Mouse (Mus musculus): ENCODE data around the gene Epn3.

Gene Epn3

GRCm38 (mm10) chr11:94495415-94495814, 4.4 kb downstream of the Epn3 start:
- no peak for DNase-seq

DNA sequence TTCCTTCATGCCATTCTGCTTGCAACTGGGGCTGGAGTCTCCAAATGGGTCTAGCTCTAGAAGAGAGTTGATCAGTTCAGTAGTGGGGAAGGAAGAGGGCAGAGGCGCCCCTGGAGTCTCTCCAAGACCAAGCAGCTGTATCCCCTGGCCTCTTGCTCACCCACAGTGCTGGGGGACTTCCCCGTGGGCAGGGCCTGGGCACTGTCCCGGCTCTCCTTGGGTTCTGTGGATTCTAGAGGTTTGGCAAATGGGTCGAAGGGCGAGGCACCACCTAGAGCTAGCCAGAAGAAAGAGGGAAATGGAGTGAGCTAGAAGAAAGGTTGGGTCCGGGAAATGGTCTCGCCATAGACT, 8.1 kb downstream of the Epn3 start:
- peak; percentile 17 for DNase-seq

DNA sequence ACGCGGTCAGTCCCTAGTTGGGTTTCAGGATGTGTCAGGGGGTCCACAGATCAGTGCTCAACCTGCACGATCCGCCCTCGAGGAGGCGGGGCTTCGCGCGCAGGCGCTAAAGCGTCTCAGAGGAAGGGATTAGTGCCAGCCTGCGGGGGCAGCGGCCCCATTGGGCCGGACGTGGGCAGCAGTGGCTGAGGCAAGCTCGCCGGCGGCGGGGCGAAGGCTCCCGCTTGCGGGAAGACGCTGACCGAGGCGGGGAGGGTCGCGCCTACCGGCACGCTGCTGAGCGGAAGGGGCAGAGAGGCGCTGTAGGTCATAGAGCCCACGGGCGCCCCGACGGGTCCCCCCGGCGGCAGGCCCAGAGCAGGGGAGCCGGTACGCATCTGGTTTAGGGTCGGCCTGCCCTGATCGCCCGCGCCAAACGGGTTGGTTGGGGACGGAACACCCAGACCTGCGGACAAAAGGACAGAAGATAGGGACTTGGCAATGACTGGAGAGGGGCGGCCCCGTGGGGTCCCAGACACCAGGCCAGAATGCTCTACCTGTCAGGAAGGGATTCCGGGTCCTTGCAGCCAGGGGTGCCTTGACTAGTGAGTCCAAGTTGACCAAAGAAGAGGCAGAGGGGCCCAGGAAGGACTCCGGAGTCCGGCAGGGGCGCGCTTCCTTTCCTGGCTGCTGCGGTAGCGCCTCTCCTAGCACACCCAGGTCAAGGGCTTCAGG, 8.6 kb downstream of the Epn3 start:
- DNase-seq: peak; percentile 36

- peak; percentile 18 for DNase-seq
Observed at GRCm38 (mm10) chr11:94489745-94490144, 10.0 kb downstream of the Epn3 start.

GRCm38 (mm10) chr11:94488767-94489533, 10.8 kb downstream of the Epn3 start:
- DNase-seq: peak; percentile 42

DNA sequence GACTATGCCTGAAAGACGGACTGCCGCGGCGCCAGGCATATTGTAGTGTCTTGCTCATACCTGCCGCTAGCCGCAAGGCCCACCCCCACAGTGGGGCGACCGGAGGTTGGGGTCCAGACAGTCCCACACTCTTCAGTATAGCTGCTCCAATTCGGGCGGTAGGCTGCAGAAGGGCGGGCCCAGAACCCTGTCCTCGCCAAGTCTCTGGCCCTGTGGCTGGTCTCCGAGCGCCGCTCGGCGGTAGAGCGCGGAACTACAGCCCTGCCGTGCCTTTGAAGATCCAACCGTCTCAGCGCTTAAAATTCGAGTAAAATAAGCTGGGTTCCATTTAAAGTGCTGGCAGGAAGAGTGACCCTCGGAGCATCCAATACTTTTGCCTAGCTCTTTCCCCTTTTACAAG, 13.8 kb downstream of the Epn3 start, which contains the start of gene Spata20:
Gene Spata20, minus strand, starts transcription at position 179 of the 400 bp plus-strand sequence.
- peak; percentile 94 for DNase-seq

GRCm38 (mm10) chr11:94485223-94485622, 14.6 kb downstream of the Epn3 start:
- peak; percentile 58 for DNase-seq

DNA sequence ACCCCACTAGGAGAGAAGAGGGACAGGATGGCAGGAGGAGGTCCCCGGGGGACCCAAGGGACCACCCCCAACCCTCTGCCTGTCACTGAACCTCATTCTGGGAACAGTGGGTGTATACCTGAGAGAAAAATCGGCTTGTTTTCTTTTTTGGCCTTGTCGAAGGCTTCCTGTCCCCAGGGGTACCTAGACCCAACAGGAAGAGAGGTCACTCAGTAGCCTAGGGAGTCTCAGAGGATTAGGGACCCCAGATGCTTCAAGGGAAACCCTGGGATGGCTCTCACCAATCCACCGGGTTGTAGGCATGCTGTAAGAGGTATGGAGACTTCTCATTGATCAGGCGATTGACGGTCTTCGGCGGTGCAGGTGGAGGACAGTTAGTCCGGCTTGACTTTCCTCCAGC, 15.1 kb downstream of the Epn3 start:
- peak; percentile 54 for DNase-seq

GRCm38 (mm10) chr11:94483921-94484320, 15.9 kb downstream of the Epn3 start:
- DNase-seq: peak; percentile 71

- DNase-seq: peak; percentile 91
Observed at GRCm38 (mm10) chr11:94483436-94483835, 16.3 kb downstream of the Epn3 start.

GRCm38 (mm10) chr11:94482738-94483137, 17.0 kb downstream of the Epn3 start:
- peak; percentile 58 for DNase-seq

GRCm38 (mm10) chr11:94481963-94482362, 17.8 kb downstream of the Epn3 start:
- peak; percentile 46 for DNase-seq

DNA sequence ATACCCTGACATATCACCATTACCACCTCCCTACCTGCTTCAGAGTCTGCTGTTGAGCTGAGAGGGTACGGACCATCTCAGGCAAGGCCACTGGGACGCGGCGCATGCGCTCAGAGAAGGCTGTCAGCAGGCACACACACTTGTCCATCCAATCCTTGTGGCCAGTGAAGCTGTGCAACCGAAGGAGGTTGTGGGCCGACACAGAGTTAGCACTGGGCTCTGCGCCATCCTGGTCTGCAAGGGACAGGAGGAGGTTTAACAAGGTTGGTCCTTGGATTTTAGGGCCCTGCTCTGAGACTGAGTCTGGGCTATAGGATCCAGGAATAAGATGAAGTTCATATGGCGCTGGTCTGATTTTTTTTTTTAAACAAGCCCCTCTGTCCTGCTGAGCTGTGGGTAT, 19.4 kb downstream of the Epn3 start:
- DNase-seq: peak; percentile 27

DNA sequence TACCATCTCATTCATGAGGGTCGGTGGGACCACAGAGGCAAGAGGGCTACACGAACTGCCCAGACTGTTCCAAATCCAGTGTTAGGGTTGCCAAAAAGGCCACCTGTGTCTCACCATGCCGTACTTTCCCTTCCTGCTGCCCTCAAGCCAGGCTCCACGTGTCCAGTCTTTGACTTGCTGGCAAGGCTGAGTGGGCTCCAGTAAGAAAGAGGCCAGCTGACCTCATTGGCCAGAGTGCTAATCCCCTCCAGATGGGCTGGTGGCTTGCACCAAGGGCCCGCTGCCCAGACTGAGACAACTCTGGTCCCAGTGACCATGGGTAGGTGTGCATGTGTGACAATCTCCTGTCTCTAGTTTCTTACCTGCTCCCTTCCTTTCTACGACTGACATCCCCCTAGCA, 22.1 kb downstream of the Epn3 start:
- DNase-seq: peak; percentile 89

DNA sequence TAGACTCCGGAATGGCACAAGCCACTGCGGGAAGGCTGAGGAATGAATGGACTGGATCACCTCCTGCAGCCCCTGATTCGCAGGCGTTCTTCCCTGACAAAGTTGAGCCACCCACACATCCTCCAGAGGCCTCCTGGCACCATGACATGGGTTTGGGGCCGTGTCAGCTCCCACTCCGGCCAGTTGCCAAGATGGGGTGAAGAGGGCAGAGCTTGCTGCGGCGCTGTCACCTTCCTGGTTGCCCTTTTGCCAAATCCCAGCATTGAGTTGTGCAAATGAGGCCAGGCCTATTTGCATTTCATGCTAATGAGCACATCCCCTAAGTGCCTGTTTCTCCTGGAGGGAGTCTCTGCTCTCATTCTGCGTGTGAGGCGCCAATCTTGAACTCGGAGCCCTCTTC, 24.1 kb downstream of the Epn3 start:
- DNase-seq: peak; percentile 50

- no peak for DNase-seq
Observed at GRCm38 (mm10) chr11:94474544-94474910, 25.2 kb downstream of the Epn3 start.

DNA sequence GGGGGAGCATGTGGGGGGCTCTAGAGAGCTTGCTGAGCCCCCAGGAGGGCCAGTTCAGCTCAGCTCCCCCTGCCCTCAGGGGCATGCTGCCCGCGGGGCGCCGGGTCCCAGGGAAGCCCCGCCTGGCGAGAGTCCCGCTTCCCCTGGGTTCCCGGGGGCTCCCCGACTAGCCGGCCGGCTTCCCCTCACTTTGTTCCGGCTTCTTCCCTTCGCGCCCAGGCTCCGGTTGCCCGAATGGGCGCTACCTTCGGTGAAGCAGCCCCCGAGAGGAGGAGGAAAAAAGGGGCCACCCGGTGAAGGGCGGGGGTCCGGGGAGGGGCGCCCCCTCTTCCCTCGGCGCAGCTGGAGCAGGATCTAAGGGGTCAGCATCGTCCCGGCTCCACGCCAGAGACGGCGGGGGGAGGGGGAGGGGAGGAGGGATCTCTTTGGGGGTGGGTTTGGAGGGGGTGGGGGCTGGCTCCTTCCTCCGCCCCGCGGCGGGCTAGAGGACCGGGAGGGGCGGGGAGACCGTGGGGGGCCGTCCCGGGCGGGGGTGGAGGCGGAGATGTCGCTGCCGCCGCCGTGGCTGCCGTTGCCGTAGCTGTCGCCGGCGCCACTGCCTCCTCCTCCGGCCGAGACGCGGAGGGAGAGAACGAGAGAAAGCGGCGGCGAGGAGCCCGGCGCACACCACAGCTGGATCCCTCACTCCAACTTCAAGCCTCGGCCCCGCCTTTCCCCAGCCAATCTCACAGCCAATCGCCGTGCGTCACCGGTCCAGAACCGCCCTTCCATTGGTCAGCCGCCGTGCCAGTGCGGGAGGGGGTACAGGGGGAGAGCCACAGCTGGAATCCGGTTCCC, 25.8 kb downstream of the Epn3 start, which contains the start of gene Cacna1g:
Gene Cacna1g, minus strand, starts transcription at position 492 of the 837 bp plus-strand sequence.
- peak; percentile 84 for DNase-seq

DNA sequence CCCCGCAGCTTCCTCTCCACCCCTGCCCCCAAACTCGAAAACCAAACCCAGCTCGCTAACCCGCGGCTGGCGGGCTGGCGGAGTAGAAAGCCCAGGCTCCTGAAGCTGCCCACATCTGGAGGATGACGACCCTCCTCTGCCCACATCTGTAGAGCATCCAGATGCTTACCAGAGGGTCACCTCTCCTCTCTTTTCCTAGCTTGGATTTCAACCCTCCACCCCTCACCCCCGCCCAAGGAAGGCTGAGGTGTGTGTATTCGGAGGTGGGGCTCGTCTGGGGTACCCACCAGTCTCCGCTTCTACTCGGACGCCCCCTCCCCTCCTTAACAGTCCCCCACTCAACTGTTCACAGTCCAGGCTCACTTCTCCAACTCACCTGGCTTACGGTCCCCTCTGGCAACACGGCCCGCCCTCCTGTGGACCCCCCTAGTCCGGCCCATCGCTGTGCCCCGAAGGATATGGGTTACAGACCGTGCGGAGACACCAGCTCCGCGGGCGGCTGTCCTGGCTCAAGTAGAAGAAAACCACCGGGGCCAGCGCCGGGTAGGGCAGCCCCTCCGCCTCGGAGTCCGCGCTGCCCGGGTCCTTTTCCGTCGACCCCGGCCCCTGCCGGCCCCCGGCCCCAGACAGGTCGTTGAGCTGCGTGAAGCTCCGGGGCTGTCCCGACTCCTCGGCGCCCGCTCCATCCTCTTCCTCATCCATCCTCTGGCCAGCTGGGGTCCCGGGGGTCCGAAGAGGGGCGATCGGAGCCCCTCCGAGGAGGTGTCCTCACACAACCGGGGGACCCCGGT, 26.7 kb downstream of the Epn3 start:
- peak; percentile 53 for DNase-seq

DNA sequence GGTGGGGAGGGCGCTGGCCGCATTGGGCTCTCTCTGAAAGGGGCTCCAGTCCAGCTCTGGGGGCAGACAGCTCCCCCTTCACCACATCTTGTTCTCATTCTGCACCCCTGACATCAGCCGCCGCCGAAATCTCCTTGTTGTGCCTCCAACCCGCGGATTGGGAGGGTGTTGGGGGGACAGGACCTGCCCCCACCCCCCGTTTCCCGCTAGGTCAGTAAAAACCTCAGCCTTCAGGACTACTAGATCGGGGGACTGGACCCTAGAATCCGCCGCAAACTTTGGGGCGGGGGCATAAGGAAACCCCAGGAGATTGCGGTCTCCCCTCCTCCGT, 27.2 kb downstream of the Epn3 start:
- DNase-seq: no peak

DNA sequence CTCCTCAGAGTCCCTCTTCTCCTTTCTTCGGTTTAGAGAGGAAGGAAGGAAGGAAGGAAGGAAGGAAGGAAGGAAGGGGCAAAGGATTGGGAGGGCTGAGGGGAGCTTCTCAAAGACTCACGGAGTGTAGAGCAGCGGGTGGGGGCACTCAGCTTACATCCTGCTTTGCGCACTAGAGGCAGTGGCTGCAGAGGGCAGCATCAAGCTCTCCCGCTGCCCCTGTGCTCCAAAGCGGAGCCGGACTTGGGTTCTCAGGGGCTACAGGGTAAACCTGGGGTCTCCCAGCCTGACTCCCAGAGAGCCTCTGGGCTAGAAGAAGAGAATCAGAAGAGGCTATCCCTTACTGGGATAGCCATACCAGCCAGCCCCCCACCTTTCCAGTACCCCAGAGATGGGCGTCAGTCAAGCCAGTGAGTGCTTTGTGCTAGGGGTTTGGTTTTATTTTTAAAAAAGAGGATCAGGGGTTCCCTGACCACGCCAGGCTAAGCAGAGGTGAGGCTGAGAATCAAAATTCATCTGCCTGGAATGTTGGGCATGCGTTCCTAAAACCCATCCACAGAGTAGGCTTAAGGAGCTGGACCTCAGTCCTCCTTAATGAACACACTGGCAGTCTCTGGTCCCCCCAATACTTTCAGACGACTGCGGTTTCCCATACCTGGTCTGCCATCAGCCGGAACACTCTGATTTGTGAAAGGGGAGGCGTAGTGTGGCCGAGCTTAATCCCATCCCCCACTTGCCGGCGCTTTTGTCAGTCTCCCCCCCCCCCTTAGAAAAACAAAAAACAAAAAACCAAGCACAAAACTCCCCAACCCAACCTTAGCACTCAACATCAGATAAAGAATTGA, 27.8 kb downstream of the Epn3 start:
- peak; percentile 43 for DNase-seq

- peak; percentile 21 for DNase-seq
Observed at GRCm38 (mm10) chr11:94470391-94470790, 29.4 kb downstream of the Epn3 start.
